Mouse (Mus musculus) ES-Bruce4 (cell line): Measurements from ENCODE around the gene Tm7sf3.

ENCODE experiments used
- CTCF ChIP-seq: IDR thresholded peaks from one replicate; pipeline ENCODE4 v1.8.1; 2011; ENCODE audit warnings: low read depth, low read length
- EP300 ChIP-seq: IDR thresholded peaks from 2 replicates; pipeline ENCODE4 v1.6.1; 2011; ENCODE audit warnings: low read depth, low read length; ENCODE audit not compliant: insufficient read depth
- POLR2A ChIP-seq: IDR thresholded peaks from one replicate; pipeline ENCODE4 v1.8.1; 2011; ENCODE audit warnings: low read length; ENCODE audit not compliant: insufficient read depth

DNA sequence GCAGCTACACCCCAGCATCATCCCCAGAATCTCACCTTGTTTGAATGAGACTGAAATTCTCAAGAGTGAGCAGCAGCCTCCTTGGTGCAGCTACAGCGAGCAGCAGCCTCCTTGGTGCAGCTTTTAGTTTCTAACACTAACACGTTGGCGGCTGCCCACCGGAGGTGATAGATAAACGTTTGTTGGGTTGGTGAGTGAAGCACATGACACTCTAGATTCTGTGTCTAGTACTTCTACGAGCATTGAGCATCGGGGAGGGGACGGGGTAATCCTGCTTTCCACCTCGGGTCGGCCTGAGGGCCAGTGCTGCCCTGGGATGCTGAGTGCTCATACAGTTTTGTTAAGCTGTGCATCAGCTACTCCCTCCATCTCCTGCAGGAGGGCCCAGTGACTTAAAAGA is 34.3 kb upstream of the Tm7sf3 start:
- no peak for TF ChIP-seq CTCF
- no peak for TF ChIP-seq EP300
- TF ChIP-seq POLR2A = no peak
